Comparison of ENCODE assay signal across 10 mouse cellular contexts in the genomic region with DNA sequence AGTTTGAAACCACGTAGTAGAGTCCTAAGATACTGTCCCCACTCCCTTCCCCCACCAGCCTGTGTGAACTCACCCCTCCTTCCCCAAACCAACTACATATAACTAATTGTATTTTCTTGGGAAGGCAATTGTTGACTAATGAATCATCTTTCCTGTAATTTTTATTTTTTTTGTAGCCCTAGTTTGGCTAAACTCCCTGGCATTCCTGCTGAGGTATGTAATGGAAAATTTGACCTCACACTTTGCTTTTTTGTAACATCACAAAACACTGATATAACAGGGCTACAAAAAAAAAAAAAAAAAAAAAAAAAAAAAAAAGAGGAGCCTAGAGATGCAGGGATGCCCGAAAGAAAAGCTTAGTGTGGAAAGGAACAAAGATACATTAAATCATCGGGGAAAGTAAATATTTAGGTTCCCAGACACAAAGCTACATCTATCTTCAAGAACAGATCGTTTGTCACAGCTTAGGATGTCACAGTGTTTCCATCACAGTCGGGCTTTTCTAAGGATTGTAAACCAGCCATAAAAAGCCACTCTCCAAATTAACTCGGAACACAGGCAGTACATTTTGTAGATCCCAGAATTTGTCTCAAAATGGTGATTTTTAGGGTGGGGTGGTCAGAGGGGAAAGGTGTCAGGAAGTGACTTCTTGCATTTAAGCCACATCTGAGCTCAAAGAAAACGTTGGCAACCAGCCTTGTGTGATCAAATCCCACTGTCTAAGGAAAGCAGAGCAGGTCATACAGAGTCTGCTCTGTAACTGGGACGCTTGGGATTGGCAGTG.
DNase-seq lines count a peak whose midpoint lies in the region; ATAC-seq lines count a peak whose summit lies in the region.
"Had no signal": no experiment of that assay in that cellular context is flagged by ENCODE, and none has a peak within 500 bp of the region (broad histone marks: within the 10 kb centered on the region; RNA-seq: fewer than 3 reads in every experiment).

No protein-coding gene starts in this region.

- H3K27ac ChIP-seq in lung, embryonic 15.5 days, result peak overlapping the region; percentile 75
- peak overlapping the region; percentile 68 for H3K27ac ChIP-seq in heart, embryonic 15.5 days
- peak overlapping the region; percentile 78 for H3K27ac ChIP-seq in stomach, embryonic 16.5 days (ENCODE audit: low read length)

- H3K9me3 ChIP-seq in lung, embryonic 15.5 days, result no peaks in the 10 kb centered on the region
- H3K9me3 ChIP-seq in heart, embryonic 15.5 days (replicated peaks), result no peaks in the 10 kb centered on the region
- H3K9me3 ChIP-seq in stomach, embryonic 16.5 days (replicated peaks; ENCODE audit: control insufficient read depth, low read length), result no peaks in the 10 kb centered on the region

- H3K4me2 ChIP-seq in lung, embryonic 15.5 days, result no peak overlapping the region
- no peak overlapping the region for H3K4me2 ChIP-seq in heart, embryonic 15.5 days
- H3K4me2 ChIP-seq in stomach, embryonic 16.5 days (ENCODE audit: low read depth, low read length), result no peak overlapping the region

- H3K36me3 ChIP-seq in lung, embryonic 15.5 days, result no peaks in the 10 kb centered on the region
- no peaks in the 10 kb centered on the region for H3K36me3 ChIP-seq in heart, embryonic 15.5 days
- no peaks in the 10 kb centered on the region for H3K36me3 ChIP-seq in stomach, embryonic 16.5 days (ENCODE audit: control insufficient read depth, insufficient read depth, low read length)

- H3K4me1 ChIP-seq in lung, embryonic 15.5 days, result peaks cover 47% of the 10 kb centered on the region
- peaks cover 26% of the 10 kb centered on the region for H3K4me1 ChIP-seq in heart, embryonic 15.5 days (replicated peaks)
- peaks cover 20% of the 10 kb centered on the region for H3K4me1 ChIP-seq in stomach, embryonic 16.5 days (ENCODE audit: control insufficient read depth, insufficient read depth, low read length)

- no peak overlapping the region for H3K9ac ChIP-seq in lung, embryonic 15.5 days
- H3K9ac ChIP-seq in heart, embryonic 15.5 days, result no peak overlapping the region
- H3K9ac ChIP-seq in stomach, embryonic 16.5 days (ENCODE audit: low read length), result 0 out of 2 replicates have a peak overlapping the region, but pooled peaks have one; percentile 30

- H3K4me3 ChIP-seq in lung, embryonic 15.5 days, result no peak overlapping the region
- no peak overlapping the region for H3K4me3 ChIP-seq in heart, embryonic 15.5 days
- no peak overlapping the region for H3K4me3 ChIP-seq in stomach, embryonic 16.5 days (replicated peaks; ENCODE audit: low read length)

- WGBS in lung, embryonic 15.5 days, result 13% methylated on average over 8 of the region's 8 CpGs
- WGBS in heart, embryonic 15.5 days, result 32% methylated on average over 8 of the region's 8 CpGs
- WGBS in stomach, embryonic 16.5 days, result 19% methylated on average over 8 of the region's 8 CpGs

- peak; percentile 78 for ATAC-seq in lung, embryonic 15.5 days (ENCODE audit: borderline replicate concordance, extremely low read depth, low FRiP score, low TSS enrichment)
- ATAC-seq in heart, embryonic 15.5 days (replicated peaks; ENCODE audit: insufficient number of reproducible peaks, insufficient read depth, low FRiP score, low read depth), result no peak; the same call in 1 of the 2 replicates
- ATAC-seq in stomach, embryonic 16.5 days (ENCODE audit: insufficient read depth, low FRiP score), result peak; percentile 68; the same call in 1 of the 2 replicates
- ATAC-seq in megakaryocyte-erythroid progenitor cell, adult 5-6 weeks (replicated peaks; ENCODE audit: low FRiP score, low TSS enrichment, poor library complexity, severe bottlenecking), result no peak

- H3K27me3 ChIP-seq in lung, embryonic 15.5 days, result no peaks in the 10 kb centered on the region
- no peaks in the 10 kb centered on the region for H3K27me3 ChIP-seq in heart, embryonic 15.5 days
- no peaks in the 10 kb centered on the region for H3K27me3 ChIP-seq in stomach, embryonic 16.5 days (ENCODE audit: control insufficient read depth, insufficient read depth, low read length)

- DNase-seq in lung, adult 18-20 months, result no peak
- DNase-seq in kidney, postnatal 14 days, result peak; percentile 65
- no peak for DNase-seq in right cerebral cortex, postnatal 36 days (ENCODE audit: low spot score in 2 of 2)
- DNase-seq in layer of hippocampus, adult 18-20 months (ENCODE audit: low spot score in 2 of 2), result no peak
- DNase-seq: cerebellum, adult 8-10 months; thymus, postnatal 36 days had no signal

Comparison
In these comparisons a context has a peak if more than half of its experiments do, and no peak if none do; other contexts are left out.
1. ATAC-seq: peak in lung, embryonic 15.5 days (single experiment) and stomach, embryonic 16.5 days (single experiment); none in heart, embryonic 15.5 days (single experiment) and megakaryocyte-erythroid progenitor cell, adult 5-6 weeks (single experiment).
2. Peak in every context shown above with its lines, with median percentiles within 50 percentile points of each other: H3K27ac ChIP-seq.